Mouse (Mus musculus) gastrocnemius, postnatal 10 days (tissue): ENCODE measurements around the gene Brca2. TPM values are rescaled to one million over a fixed set of nuclear protein-coding genes. Genes with fewer than 3 reads are reported as not detected.

Experiments used
- DNase-seq: peaks from one replicate; pipeline ENCODE4 v3.0.0; 2021; ENCODE audit warnings: mixed read lengths
- total RNA-seq, 2 experiments: library from RNA; stranded (reverse); gene quantifications; 2 replicates each; pipeline ENCODE4 v1.2.3; 2021

The Brca2 gene
- total RNA-seq, 2 experiments from 2014 or later: 6.1 to 6.5 TPM

GRCm38 (mm10) chr5:150564426-150564825, 42.0 kb downstream of the Brca2 start:
- DNase-seq: no peak

GRCm38 (mm10) chr5:150566226-150566625, 43.8 kb downstream of the Brca2 start:
- no peak for DNase-seq

- DNase-seq: no peak
Measured at GRCm38 (mm10) chr5:150566971-150567370, 44.5 kb downstream of the Brca2 start.

GRCm38 (mm10) chr5:150570496-150571219, 48.2 kb downstream of the Brca2 start:
- DNase-seq: no peak

GRCm38 (mm10) chr5:150574403-150574802, 52.0 kb downstream of the Brca2 start:
- DNase-seq: no peak

- DNase-seq: no peak
Measured at GRCm38 (mm10) chr5:150574885-150575284, 52.5 kb downstream of the Brca2 start.

GRCm38 (mm10) chr5:150576832-150577231, 54.4 kb downstream of the Brca2 start:
- DNase-seq: no peak

- no peak for DNase-seq
Measured at GRCm38 (mm10) chr5:150578613-150579171, 56.3 kb downstream of the Brca2 start.

GRCm38 (mm10) chr5:150581180-150581579, 58.8 kb downstream of the Brca2 start:
- DNase-seq: no peak

- DNase-seq: no peak
Measured at GRCm38 (mm10) chr5:150583181-150583580, 60.8 kb downstream of the Brca2 start.

- no peak for DNase-seq
Measured at GRCm38 (mm10) chr5:150583622-150584336, 61.3 kb downstream of the Brca2 start.

- DNase-seq: no peak
Measured at GRCm38 (mm10) chr5:150584337-150584729, 61.9 kb downstream of the Brca2 start.

GRCm38 (mm10) chr5:150589945-150590344, 67.5 kb downstream of the Brca2 start:
- DNase-seq: no peak

GRCm38 (mm10) chr5:150592186-150592903, 69.9 kb downstream of the Brca2 start:
- no peak for DNase-seq

GRCm38 (mm10) chr5:150592904-150593755, 70.7 kb downstream of the Brca2 start:
- peak; percentile 21 for DNase-seq

- DNase-seq: peak; percentile 45
Measured at GRCm38 (mm10) chr5:150593756-150594648, 71.6 kb downstream of the Brca2 start.

- no peak for DNase-seq
Measured at GRCm38 (mm10) chr5:150594649-150595339, 72.4 kb downstream of the Brca2 start.

GRCm38 (mm10) chr5:150595366-150596016, 73.1 kb downstream of the Brca2 start:
- no peak for DNase-seq

- no peak for DNase-seq
Measured at GRCm38 (mm10) chr5:150597088-150597487, 74.7 kb downstream of the Brca2 start, which contains the start of gene N4bp2l1. TSS of gene N4bp2l1 (minus strand) at chr5:150597188.
